Mouse (Mus musculus): Measurements from ENCODE around the gene Rheb.
"Not testable (repeated sequence)": the region's sequence is repeated elsewhere in the genome, so short reads cannot be mapped to it uniquely, and the experiment has no call there.

Rheb gene

GRCm38 (mm10) chr5:24842274-24843102, at the start of gene Rheb:
Gene Rheb (minus strand): TSS chr5:24842624.
- peak; percentile 99 for DNase-seq

GRCm38 (mm10) chr5:24889860-24890259, 47.4 kb upstream of the Rheb start:
- DNase-seq: no peak

GRCm38 (mm10) chr5:24888874-24889591, 46.6 kb upstream of the Rheb start:
- no peak for DNase-seq

GRCm38 (mm10) chr5:24887271-24887670, 44.8 kb upstream of the Rheb start:
- DNase-seq: no peak

GRCm38 (mm10) chr5:24878713-24879112, 36.3 kb upstream of the Rheb start:
- DNase-seq: no peak

- peak in 1 of 2 experiments; percentile 25 for DNase-seq
These were observed 35.6 kb upstream of the Rheb start for GRCm38 (mm10) chr5:24877836-24878624.

- no peak for DNase-seq
These were observed 34.2 kb upstream of the Rheb start for GRCm38 (mm10) chr5:24876653-24877052.

GRCm38 (mm10) chr5:24874111-24874510, 31.7 kb upstream of the Rheb start:
- peak; percentile 95 to 97 for DNase-seq

- no peak for DNase-seq
These were observed 30.8 kb upstream of the Rheb start for GRCm38 (mm10) chr5:24873221-24873620.

GRCm38 (mm10) chr5:24871276-24871675, 28.9 kb upstream of the Rheb start:
- DNase-seq: no peak

- DNase-seq: no peak
These were observed 27.4 kb upstream of the Rheb start for GRCm38 (mm10) chr5:24869796-24870289.

- no peak for DNase-seq
These were observed 21.4 kb upstream of the Rheb start for GRCm38 (mm10) chr5:24863804-24864203.

- DNase-seq: no peak
These were observed 19.1 kb upstream of the Rheb start for GRCm38 (mm10) chr5:24861449-24861930.

GRCm38 (mm10) chr5:24860635-24861448, 18.4 kb upstream of the Rheb start:
- peak; percentile 90 to 95 for DNase-seq

- no peak for DNase-seq
These were observed 17.5 kb upstream of the Rheb start for GRCm38 (mm10) chr5:24859771-24860540.

GRCm38 (mm10) chr5:24854827-24855600, 12.6 kb upstream of the Rheb start:
- DNase-seq: no peak

- no peak for DNase-seq
These were observed 11.8 kb upstream of the Rheb start for GRCm38 (mm10) chr5:24854256-24854655.

- DNase-seq: not testable (repeated sequence)
These were observed 5.8 kb upstream of the Rheb start for GRCm38 (mm10) chr5:24848261-24848660.

- no peak for DNase-seq
These were observed 1.4 kb upstream of the Rheb start for GRCm38 (mm10) chr5:24843841-24844240.

- DNase-seq: no peak
These were observed 665 bp upstream of the Rheb start for GRCm38 (mm10) chr5:24843103-24843475.

Measured in cerebellum, adult 18-20 months (tissue).